Mouse (Mus musculus): ENCODE data around the gene Ctss.

DNA sequence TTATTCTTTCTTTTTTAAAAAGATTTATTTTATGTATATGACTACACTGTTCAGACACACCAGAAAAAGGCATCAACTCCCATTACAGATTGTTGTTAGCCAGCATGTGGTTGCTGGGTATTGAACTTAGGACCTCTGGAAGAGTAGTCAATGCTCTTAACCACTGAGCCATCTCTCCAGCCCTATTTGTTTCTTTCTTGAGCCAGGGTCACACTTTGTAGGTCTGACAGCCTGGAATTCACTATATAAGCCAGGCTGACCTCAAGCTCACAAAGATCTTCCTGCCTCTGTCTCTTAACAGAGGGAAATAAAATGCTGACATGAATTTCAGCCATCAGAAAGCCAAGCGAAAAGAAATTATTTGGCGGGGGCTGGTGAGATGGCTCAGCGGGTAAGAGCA lies 43.0 kb downstream of the Ctss start:
- TF ChIP-seq POLR2A (IDR thresholded peaks at IDR 0.05; ENCODE audit: low read depth, low read length) (no peak), CTCF (IDR thresholded peaks at IDR 0.05; ENCODE audit: borderline replicate concordance, insufficient read depth, low read length) (no peak)

Data from embryonic fibroblast, embryonic 13.5 days (primary cell).